Mouse (Mus musculus) small intestine, adult 2 months (tissue): ENCODE data around the gene Rac3.

Experiments
- CTCF ChIP-seq: fragments of 200-500 bp; IDR thresholded peaks from 2 replicates; pipeline ENCODE4 v1.5.1; 2012; ENCODE audit warnings: low read depth, mild to moderate bottlenecking, control low read depth, inconsistent platforms, low read length, moderate library complexity, mixed read lengths; ENCODE audit not compliant: insufficient replicate concordance, insufficient read length; ENCODE audit errors: extremely low read depth
- POLR2A ChIP-seq: fragments of 200-500 bp; IDR thresholded peaks from 2 replicates; pipeline ENCODE4 v1.6.1; 2012; ENCODE audit warnings: low read depth, mild to moderate bottlenecking, control low read depth, inconsistent platforms, low read length, moderate library complexity

- TF ChIP-seq POLR2A (no peak), CTCF (no peak)
Observed at GRCm38 (mm10) chr11:120723509-120723908, 2.2 kb downstream of the Rac3 start.
